Mouse (Mus musculus) ES-E14 (cell line): ENCODE measurements around the gene Brinp3.
"Not testable (repeated sequence)": the region's sequence is repeated elsewhere in the genome, so short reads cannot be mapped to it uniquely, and the experiment has no call there.

Source experiments
- CHD2 ChIP-seq: IDR thresholded peaks from 2 replicates; pipeline ENCODE4 v1.6.1; 2014; ENCODE audit warnings: mild to moderate bottlenecking, low read depth, low read length, inconsistent platforms
- MAFK ChIP-seq: IDR thresholded peaks from 2 replicates; pipeline ENCODE4 v1.6.1; 2014; ENCODE audit warnings: mild to moderate bottlenecking, low read depth, low read length, inconsistent platforms; ENCODE audit not compliant: insufficient read depth
- ZNF384 ChIP-seq: IDR thresholded peaks from 2 replicates; pipeline ENCODE4 v1.6.1; 2012; ENCODE audit warnings: low read depth, low read length, inconsistent platforms

- TF ChIP-seq CHD2, ZNF384, MAFK: not testable (repeated sequence)
Measured at GRCm38 (mm10) chr1:146724784-146725513, 230.4 kb downstream of the Brinp3 start.
